Mouse (Mus musculus) G1E (cell line): Measurements from ENCODE around the gene Eci1.

ENCODE experiments used
- CTCF ChIP-seq: IDR thresholded peaks from 2 replicates; pipeline ENCODE4 v1.5.1; 2012; ENCODE audit warnings: low read depth, low read length, inconsistent platforms, mixed read lengths
- POLR2AphosphoS5 ChIP-seq: IDR thresholded peaks from 2 replicates; pipeline ENCODE4 v1.6.1; 2012; ENCODE audit warnings: low read depth, low read length, inconsistent platforms; ENCODE audit not compliant: insufficient replicate concordance

GRCm38 (mm10) chr17:24413557-24414211 lies 12.8 kb upstream of the Eci1 start:
- no peak for TF ChIP-seq CTCF
- no peak for TF ChIP-seq POLR2AphosphoS5
